Mouse (Mus musculus) E14TG2a.4 (cell line): Measurements from ENCODE around the gene Neo1.
A peak's percentile ranks its signal among the peaks of the same experiment; 100 is the strongest.

Experiments
- H3K27me3 ChIP-seq: 2 replicates; pipeline ENCODE4 v1.6.1; 2014; ENCODE audit warnings: low read length, control low read depth; ENCODE audit not compliant: insufficient read depth
- H3K36me3 ChIP-seq: 2 replicates; pipeline ENCODE4 v1.6.1; 2014; ENCODE audit warnings: low read length, control low read depth; ENCODE audit not compliant: insufficient read depth
- H3K4me1 ChIP-seq: replicated peaks from 2 replicates; pipeline ENCODE4 v1.6.1; 2014; ENCODE audit warnings: low read depth, low read length, control low read depth
- H3K4me3 ChIP-seq: replicated peaks from 2 replicates; pipeline ENCODE4 v1.5.1; 2014; ENCODE audit warnings: mild to moderate bottlenecking, low read length
- H3K9me3 ChIP-seq: 2 replicates; pipeline ENCODE4 v1.6.1; 2014; ENCODE audit warnings: low read length, control low read depth
- CTCF ChIP-seq: conservative IDR thresholded peaks from 2 replicates; pipeline ENCODE4 v1.5.1; 2014; ENCODE audit warnings: low read length
- NANOG ChIP-seq: IDR thresholded peaks from 2 replicates; pipeline ENCODE4 v1.6.1; 2014; ENCODE audit warnings: borderline replicate concordance, low read length, mixed read lengths
- POU5F1 ChIP-seq: IDR thresholded peaks from 2 replicates; pipeline ENCODE4 v1.6.1; 2014; ENCODE audit warnings: low read length, borderline replicate concordance

Gene Neo1

DNA sequence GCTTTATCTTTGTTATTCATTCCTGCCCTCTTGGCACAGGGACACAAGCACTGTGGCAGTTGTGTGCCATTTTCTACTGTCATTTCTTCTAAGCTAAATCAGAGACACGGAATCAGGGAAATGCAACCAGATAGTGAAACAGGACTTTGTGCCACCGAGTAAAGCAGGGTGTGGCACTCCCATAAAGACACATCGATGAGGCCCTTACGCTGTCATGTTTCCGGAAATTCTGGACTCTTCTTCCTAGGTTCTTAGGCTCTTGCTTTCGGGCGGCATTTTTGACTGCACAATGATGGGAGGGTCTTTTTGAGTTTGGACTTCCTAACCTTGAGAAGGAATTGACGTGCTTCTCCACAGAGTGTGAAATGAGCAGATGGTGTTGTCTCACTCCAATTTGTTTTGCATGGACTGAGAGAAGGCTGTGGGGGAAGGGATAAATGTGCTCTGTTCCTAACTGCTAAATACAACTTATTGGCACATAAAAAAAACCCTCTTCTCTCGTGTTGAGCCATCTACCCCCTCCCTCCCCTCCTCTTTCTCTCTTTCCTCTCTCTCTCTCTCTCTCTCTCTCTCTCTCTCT is 23.9 kb upstream of the Neo1 start:
- no peaks in the 10 kb centered on the region for H3K36me3 ChIP-seq
- H3K9me3 ChIP-seq, result no peaks in the 10 kb centered on the region
- H3K4me3 ChIP-seq, result no peak overlapping the region
- peaks cover 7% of the 10 kb centered on the region; the same call in 1 of the 2 replicates for H3K4me1 ChIP-seq
- peaks cover 4% of the 10 kb centered on the region; the same call in 1 of the 2 replicates for H3K27me3 ChIP-seq
- TF ChIP-seq CTCF (no peak), NANOG (no peak), POU5F1 (no peak)

DNA sequence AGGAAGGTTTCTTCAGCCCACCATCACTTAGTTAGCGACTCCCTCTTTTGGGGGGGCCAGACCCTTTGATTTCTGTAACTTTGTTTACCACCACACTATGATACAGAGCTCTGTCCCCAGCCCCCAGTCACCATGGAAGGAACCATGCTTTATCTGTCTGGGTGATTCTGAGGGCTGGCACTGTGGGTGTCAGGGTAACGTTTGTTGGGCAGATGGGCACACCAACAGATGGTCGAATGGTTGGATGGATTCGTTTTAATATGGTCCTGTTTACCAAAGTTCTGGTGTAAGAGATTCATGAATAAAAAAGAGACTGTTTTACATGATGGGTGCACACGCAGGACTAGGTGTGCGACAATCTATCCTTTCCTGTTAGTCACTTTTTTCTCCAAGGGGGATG is 22.9 kb upstream of the Neo1 start:
- Histone ChIP-seq H3K4me1 (peaks cover 7% of the 10 kb centered on the region; the same call in 1 of the 2 replicates), H3K36me3 (no peaks in the 10 kb centered on the region), H3K27me3 (peaks cover 4% of the 10 kb centered on the region; the same call in 1 of the 2 replicates), H3K4me3 (no peak overlapping the region), H3K9me3 (no peaks in the 10 kb centered on the region)
- TF ChIP-seq CTCF (no peak), NANOG (no peak)

DNA sequence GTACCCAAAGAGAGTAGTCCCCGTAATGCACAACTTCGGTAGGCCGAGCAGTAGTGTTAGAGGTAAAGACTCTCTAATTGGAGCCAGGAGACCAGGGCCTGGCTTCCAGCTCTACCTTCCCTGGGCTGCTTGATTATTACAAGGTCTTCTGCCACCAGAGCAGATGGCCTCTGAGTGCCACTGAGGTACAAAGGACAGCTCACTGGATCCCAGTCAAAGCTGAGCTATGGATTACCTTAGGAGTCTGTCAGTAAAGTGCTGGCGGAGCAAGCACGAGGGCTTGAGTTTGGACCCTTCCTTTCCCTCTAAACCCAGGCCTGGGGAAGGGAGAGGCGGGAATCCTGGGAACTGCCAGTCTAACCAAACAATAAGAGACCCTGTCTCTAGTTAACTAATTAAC is 21.8 kb upstream of the Neo1 start:
- no peak overlapping the region for H3K4me3 ChIP-seq
- TF ChIP-seq POU5F1 (no peak), CTCF (no peak), NANOG (no peak)
- no peaks in the 10 kb centered on the region for H3K36me3 ChIP-seq
- peaks cover 7% of the 10 kb centered on the region; the same call in 1 of the 2 replicates for H3K4me1 ChIP-seq
- H3K9me3 ChIP-seq, result no peaks in the 10 kb centered on the region
- peaks cover 4% of the 10 kb centered on the region; the same call in 1 of the 2 replicates for H3K27me3 ChIP-seq

DNA sequence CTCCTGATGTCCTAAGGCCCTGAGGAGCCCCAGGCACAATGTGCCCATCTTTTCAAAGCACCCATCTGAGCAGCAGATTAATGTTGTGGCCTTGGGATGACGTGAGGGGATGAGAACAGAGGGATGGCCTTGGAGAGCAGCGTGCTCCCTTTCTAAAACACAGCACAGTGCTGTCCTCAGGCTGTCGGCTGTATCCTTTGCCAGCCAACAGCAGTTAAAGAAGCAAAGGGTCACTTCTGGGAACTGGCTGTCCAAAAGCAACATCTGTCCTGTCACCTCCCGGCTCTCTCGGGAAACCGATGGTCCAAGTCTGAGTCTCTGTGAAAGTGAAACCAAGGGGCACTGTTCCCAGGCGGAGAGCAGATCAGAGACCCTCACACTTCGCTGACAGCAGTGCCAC is 20.0 kb upstream of the Neo1 start:
- Histone ChIP-seq H3K9me3 (no peaks in the 10 kb centered on the region), H3K4me3 (no peak overlapping the region), H3K36me3 (no peaks in the 10 kb centered on the region), H3K27me3 (peaks cover 4% of the 10 kb centered on the region; the same call in 1 of the 2 replicates), H3K4me1 (peaks cover 7% of the 10 kb centered on the region; the same call in 1 of the 2 replicates)
- TF ChIP-seq CTCF (no peak), NANOG (no peak), POU5F1 (no peak)

DNA sequence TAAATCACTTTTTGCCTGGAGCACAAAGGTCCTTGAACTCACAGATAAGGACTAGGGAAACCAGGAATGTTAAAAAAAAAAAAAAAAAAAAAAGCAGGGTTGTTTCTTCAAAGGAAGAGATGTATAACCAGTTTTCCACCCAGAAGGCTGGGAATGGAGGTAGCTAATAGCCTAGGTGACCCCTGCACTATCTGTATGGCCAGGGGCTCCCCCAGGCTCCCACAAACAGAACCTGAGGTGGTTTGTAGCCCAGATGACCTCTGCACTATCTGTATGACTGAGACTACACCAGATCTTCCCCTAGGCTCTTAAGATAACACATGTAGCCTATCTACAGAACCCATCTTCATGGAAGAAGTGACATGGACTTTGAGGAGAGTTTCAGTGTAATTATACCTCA is 5.6 kb upstream of the Neo1 start:
- H3K27me3 ChIP-seq, result no peaks in the 10 kb centered on the region
- H3K4me3 ChIP-seq, result no peak overlapping the region
- H3K4me1 ChIP-seq, result peaks cover 7% of the 10 kb centered on the region
- H3K36me3 ChIP-seq, result no peaks in the 10 kb centered on the region
- no peaks in the 10 kb centered on the region for H3K9me3 ChIP-seq
- no peak for TF ChIP-seq NANOG
- no peak for TF ChIP-seq POU5F1
- TF ChIP-seq CTCF, result no peak

DNA sequence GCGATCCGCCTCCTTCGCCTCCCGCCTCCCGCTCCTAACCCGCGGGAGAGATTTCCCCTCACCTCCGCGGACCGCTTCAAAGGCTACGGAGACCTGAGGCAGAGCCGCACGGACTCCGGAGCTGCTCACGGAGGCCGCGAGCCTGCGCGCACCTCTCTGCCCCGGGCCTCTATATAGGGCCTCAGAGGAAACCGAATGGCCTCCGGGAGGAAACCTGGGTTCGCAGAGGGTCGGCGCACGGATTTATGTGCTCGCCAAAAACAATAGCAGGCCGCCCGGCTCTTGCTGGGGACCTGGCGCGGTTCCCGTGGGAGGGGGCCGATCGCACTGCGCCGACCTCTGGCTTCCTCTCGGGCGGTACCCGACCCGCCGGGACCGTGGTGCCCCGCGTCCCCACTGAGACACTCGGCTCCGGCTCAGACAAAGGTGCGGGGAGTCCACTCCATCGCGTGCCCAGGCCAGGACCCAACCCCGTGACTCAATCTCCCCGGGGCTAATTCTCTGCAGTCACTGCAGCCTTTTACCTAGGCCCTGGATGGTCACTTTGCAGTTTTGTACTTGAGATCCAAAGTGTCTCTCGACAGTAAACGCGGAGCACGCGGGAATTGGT is 596 bp upstream of the Neo1 start:
- H3K4me1 ChIP-seq, result peaks cover 14% of the 10 kb centered on the region
- H3K36me3 ChIP-seq, result no peaks in the 10 kb centered on the region

DNA sequence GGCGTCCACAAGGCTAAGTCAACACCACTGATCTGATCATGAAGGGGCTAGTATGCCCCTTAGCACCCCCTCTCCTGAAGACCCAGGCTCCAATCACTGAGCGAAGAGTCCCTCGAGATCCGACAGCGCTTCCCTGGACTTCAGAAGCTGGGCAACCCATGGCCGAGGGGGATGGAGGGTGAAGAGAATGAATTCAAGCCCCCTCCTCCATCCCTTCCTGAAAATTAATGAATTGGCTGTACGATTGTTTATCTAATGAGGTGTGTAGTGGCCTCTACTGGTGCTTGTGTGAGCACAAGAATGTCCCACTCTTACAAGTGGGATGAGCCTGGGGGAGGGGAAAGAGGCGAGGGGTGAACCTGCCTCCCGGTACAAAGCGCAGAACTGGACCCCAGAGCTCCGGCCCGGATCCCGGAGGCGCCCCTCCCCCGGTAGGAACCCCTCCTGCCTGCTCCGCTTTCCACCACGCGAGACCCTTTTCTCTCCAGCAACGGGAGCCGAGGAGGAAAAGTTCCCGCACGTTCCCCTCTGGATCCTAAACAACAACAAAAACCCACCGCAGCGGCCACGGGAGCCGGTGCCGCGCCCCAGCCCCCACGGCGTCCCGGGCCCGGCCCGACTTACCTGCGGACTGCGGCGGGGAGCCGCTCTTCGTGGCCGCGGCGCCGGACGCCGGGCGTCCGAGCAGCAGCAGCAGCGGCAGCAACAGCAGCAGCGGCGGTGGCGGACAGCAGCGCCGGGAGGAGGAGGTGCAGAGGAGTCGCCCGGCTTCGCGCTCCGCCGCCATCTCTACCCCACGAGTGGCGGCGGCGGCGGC is 691 bp downstream of the Neo1 start:
- no peak for TF ChIP-seq CTCF
- no peak for TF ChIP-seq POU5F1
- no peak for TF ChIP-seq NANOG
- Histone ChIP-seq H3K36me3 (no peaks in the 10 kb centered on the region), H3K4me1 (peaks cover 14% of the 10 kb centered on the region), H3K4me3 (peak overlapping the region; percentile 94), H3K27me3 (no peaks in the 10 kb centered on the region), H3K9me3 (no peaks in the 10 kb centered on the region)

More for the DNA sequence above, 596 bp upstream of the Neo1 start:
- TF ChIP-seq CTCF, result no peak
- TF ChIP-seq POU5F1, result no peak
- TF ChIP-seq NANOG, result no peak
- H3K27me3 ChIP-seq, result no peaks in the 10 kb centered on the region
- H3K9me3 ChIP-seq, result no peaks in the 10 kb centered on the region
- H3K4me3 ChIP-seq, result peak overlapping the region; percentile 94

DNA sequence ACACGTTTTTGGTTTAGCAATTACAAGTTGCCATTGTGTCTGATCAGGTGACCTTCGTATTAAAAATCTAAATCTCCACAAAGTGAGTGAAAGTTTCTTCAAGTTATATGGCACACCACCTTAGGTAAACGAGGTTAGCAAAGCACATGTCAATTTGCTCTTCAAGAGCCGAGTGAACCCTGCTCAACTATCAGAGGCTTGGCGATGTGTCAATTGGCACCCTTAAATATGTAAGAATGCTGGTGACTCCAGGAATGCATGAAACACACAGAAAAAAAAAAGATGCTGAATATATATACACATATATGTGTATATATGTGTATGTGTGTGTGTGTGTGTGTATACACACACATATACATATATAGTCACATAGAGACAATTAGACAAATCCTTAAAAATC is 1.4 kb downstream of the Neo1 start:
- Histone ChIP-seq H3K9me3 (no peaks in the 10 kb centered on the region), H3K4me1 (peaks cover 14% of the 10 kb centered on the region), H3K4me3 (peak overlapping the region; percentile 94), H3K36me3 (no peaks in the 10 kb centered on the region), H3K27me3 (no peaks in the 10 kb centered on the region)
- no peak for TF ChIP-seq POU5F1
- TF ChIP-seq NANOG, result no peak
- no peak for TF ChIP-seq CTCF
